Mouse (Mus musculus): ENCODE data around the gene Mss51.

Gene Mss51

DNA sequence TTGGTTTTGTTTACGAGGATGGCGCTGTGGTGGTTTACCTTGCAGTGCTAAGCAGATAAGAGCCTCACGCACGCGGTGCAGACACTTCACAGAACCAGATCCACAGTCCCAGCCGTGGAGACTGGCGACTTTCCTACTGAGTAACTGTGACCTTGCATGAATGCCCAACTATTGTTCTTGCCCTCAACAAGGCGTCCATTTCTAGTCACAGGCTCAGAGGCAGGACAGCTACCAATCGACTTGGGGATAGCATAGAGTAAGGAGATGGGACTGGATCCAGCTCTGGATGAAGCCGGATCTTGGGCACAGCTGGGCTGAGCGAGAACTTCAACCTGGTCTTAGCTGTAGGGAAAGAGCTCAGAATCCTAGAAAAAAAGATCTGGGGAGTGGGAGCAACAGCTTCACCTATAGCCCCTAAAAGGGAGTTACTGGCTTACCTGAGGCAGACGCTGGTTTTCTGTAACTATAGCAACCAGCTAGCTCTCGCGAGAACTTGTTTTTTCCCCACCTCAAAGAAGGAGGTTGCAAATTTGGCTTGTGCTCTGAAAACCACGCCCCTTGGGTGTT is 44.9 kb downstream of the Mss51 start, which contains the start of gene Cfap70:
Cfap70 (minus strand) TSS at position 462 of the 567 bp plus-strand sequence.
- 3% methylated on average over 15 of the region's 15 CpGs for WGBS

DNA sequence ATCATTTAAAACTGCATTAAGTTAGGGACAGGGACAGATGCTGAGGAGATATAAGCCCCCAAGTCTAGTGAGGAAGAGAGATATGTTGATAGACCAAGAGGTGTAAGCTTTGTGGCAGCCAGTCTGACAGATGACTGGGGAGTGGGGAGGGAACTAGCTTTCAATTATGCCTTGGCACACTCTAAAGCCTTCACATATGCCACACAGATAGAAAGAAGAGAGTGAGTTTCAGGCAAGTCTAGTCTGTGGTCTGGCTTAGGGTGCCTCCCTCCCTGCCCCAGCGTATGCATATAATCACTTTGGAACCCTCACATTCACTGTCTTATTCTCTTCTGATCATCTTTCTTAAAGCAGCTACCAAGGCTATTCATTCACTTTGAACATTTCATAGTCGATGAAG is 45.4 kb downstream of the Mss51 start:
- 10% methylated on average over 2 of the region's 2 CpGs for whole genome bisulfite sequencing

DNA sequence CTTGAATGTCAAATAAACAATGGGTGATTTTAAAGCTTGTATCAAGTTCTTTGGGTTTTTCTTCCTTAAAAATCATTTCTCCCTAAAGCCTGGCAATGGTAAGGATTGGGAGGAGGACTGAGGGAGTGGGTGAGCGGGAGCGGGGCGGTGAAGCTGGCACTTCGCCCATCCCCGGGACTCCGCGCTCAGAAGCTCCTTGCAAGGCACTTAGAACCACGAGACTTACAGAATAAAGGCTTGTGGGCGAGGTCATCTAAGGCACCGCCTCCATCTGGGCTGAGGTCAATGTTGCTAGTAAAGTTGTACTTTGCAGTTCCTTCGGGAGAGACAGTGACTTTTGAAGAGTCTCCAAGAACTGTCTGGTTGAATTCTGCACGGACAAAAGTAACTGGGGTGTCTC is 49.5 kb downstream of the Mss51 start:
- WGBS, result 26% methylated on average over 12 of the region's 12 CpGs

- WGBS, result 78% methylated on average over 17 of the region's 17 CpGs
Measured at GRCm38 (mm10) chr14:20442252-20442651, 54.4 kb downstream of the Mss51 start.

GRCm38 (mm10) chr14:20436976-20437375 is 59.7 kb downstream of the Mss51 start:
- 46% methylated on average over 6 of the region's 6 CpGs for WGBS
